In the genomic region with DNA sequence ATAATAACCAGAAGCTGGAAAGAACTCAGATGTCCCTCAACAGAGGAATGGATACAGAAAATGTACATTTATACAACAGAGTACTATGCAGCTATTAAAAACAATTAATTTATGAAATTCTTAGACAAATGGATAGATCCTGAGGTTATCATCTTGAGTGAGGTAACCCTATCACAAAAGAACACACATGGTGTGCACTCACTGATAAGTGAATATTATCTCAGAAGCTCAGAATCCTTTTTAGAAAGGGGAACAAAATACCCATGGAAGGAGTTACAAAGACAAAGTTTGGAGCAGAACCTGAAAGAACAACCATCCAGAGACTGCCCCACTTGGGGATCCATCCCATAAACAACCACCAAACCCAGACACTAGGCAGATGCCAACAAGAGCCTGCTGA, we compare ENCODE assay signal across 18 mouse cellular contexts. TPM values are rescaled to one million over a fixed set of nuclear protein-coding genes. Genes with fewer than 3 reads are reported as not detected.
DNase-seq lines count a peak whose midpoint lies in the region; TF ChIP-seq lines count a peak whose summit lies in the region.
"Not testable (repeated sequence)": the region's sequence is repeated elsewhere in the genome, so short reads cannot be mapped to it uniquely, and the experiment has no call there.
"Had no signal": no experiment of that assay in that cellular context is flagged by ENCODE, and none has a peak within 500 bp of the region (broad histone marks: within the 10 kb centered on the region; RNA-seq: fewer than 3 reads in every experiment).

No protein-coding gene starts in this region.

- H3K9ac ChIP-seq in MEL (ENCODE audit: control insufficient read depth, low read depth, low read length, poor library complexity, severe bottlenecking) = not testable (repeated sequence)

- TF ChIP-seq CTCF in MEL (IDR thresholded peaks at IDR 0.05 in 2 of 3, conservative IDR thresholded peaks at IDR 0.05 in 1 of 3; ENCODE audit: control insufficient read depth in 1 of 3, insufficient read depth in 1 of 3, low read depth in 2 of 3, low read length in 3 of 3, poor library complexity in 1 of 3, severe bottlenecking in 1 of 3) = not testable (repeated sequence)

- not testable (repeated sequence) for H3K4me1 ChIP-seq in MEL (ENCODE audit: control insufficient read depth in 1 of 2, insufficient read depth in 2 of 2, low read length in 2 of 2)

- H3K36me3 ChIP-seq in MEL (ENCODE audit: control insufficient read depth in 1 of 2, insufficient read depth in 2 of 2, low read length in 2 of 2) = not testable (repeated sequence)

- H3K27me3 ChIP-seq in MEL (ENCODE audit: control insufficient read depth in 1 of 2, insufficient read depth in 2 of 2, low read length in 2 of 2) = not testable (repeated sequence)

- not testable (repeated sequence) for H3K9me3 ChIP-seq in MEL (replicated peaks; ENCODE audit: insufficient read depth, low read length)

- peak; percentile 39 for DNase-seq in MEL (ENCODE audit: low read depth, low spot score)
- DNase-seq in MEL-GATA-1-ER (ENCODE audit: extremely low read depth, low read depth) = peak; percentile 55

- TF ChIP-seq EP300 in MEL (IDR thresholded peaks at IDR 0.05; ENCODE audit: low read depth in 1 of 2, low read length in 2 of 2) = peak; percentile 84 to 88

- not testable (repeated sequence) for TF ChIP-seq POLR2A in MEL (IDR thresholded peaks at IDR 0.05; ENCODE audit: control insufficient read depth in 1 of 2, insufficient read depth in 1 of 2, low read depth in 1 of 2, low read length in 2 of 2, poor library complexity in 1 of 2)

- not testable (repeated sequence) for H3K4me3 ChIP-seq in MEL (ENCODE audit: control insufficient read depth in 1 of 2, insufficient read depth in 1 of 2, low read depth in 2 of 2, low read length in 2 of 2)

- not testable (repeated sequence) for TF ChIP-seq RAD21 in MEL (IDR thresholded peaks at IDR 0.05; ENCODE audit: low read depth, low read length)

- H3K79me2 ChIP-seq in MEL (ENCODE audit: control insufficient read depth, insufficient read depth, low read length, poor library complexity) = not testable (repeated sequence)

- not testable (repeated sequence) for H3K27ac ChIP-seq in MEL (ENCODE audit: control insufficient read depth, low read depth, low read length)

TF ChIP-seq in MEL, 35 proteins besides CTCF, POLR2A, EP300 and RAD21:
- TF ChIP-seq TAL1 (IDR thresholded peaks at IDR 0.05; ENCODE audit: low read length) (peak; percentile 28), RCOR1 (IDR thresholded peaks at IDR 0.05; ENCODE audit: low read depth, low read length) (peak; percentile 61; the same call in 1 of the 2 replicates), ETS1 (IDR thresholded peaks at IDR 0.05; ENCODE audit: low read depth, low read length) (peak; percentile 59), GATA1 (IDR thresholded peaks at IDR 0.05; ENCODE audit: low read depth, low read length) (peak; percentile 87), TCF12 (IDR thresholded peaks at IDR 0.05; ENCODE audit: low read depth, low read length) (peak; percentile 94)
TF ChIP-seq in MEL: peak in this region for 5; not testable (repeated sequence) for 30.

RNA-seq across cellular contexts. Expression of a gene that starts 34.2 kb away (rescaled TPM):
- total RNA-seq in MEL (2012; rRNA removed) = not detected in 2 replicates
- not detected for polyA plus RNA-seq in MEL (2012; ENCODE audit: insufficient read depth in 1 of 2, insufficient read length in 2 of 2, low read depth in 1 of 2, low replicate concordance in 2 of 2, missing spikeins in 1 of 2)
- total RNA-seq: adrenal gland, adult 18-20 months; adrenal gland, adult 2 months; adrenal gland, adult 8-10 months; adrenal gland, postnatal 10 days; adrenal gland, postnatal 14 days; adrenal gland, postnatal 25 days; adrenal gland, postnatal 36 days; adrenal gland, postnatal 4 days; CH12.LX had no signal
- polyA plus RNA-seq: activated CD4-positive, CD25-positive, alpha-beta regulatory T cell, adult 4 months; adrenal gland, adult 2 months; C2C12; CD4-positive, CD25-positive, alpha-beta regulatory T cell, adult 4 months; G1E; Patski had no signal

RNA-seq across cellular contexts. Expression of a gene that starts 39.1 kb away (rescaled TPM):
- total RNA-seq in MEL (2012; rRNA removed) = not detected in 2 replicates
- polyA plus RNA-seq in MEL (2012; ENCODE audit: insufficient read depth in 1 of 2, insufficient read length in 2 of 2, low read depth in 1 of 2, low replicate concordance in 2 of 2, missing spikeins in 1 of 2) = not detected
- total RNA-seq: adrenal gland, adult 18-20 months; adrenal gland, adult 2 months; adrenal gland, adult 8-10 months; adrenal gland, postnatal 10 days; adrenal gland, postnatal 14 days; adrenal gland, postnatal 25 days; adrenal gland, postnatal 36 days; adrenal gland, postnatal 4 days; CH12.LX; ES-E14 had no signal
- polyA plus RNA-seq: activated CD4-positive, CD25-positive, alpha-beta regulatory T cell, adult 4 months; adrenal gland, adult 2 months; C2C12; CD4-positive, CD25-positive, alpha-beta regulatory T cell, adult 4 months; cerebellum, adult 2 months; G1E; Patski had no signal
